Mouse (Mus musculus): ENCODE data around the gene Nfia. TPM values are rescaled to one million over a fixed set of nuclear protein-coding genes. Genes with fewer than 3 reads are reported as not detected.

Gene Nfia
- polyA plus RNA-seq, 1 experiment, result 57.7 TPM

- TF ChIP-seq CTCF (IDR thresholded peaks at IDR 0.05; ENCODE audit: insufficient read depth, low read length) (no peak), POLR2A (IDR thresholded peaks at IDR 0.05; ENCODE audit: borderline replicate concordance, extremely low read depth, low read depth, low read length) (no peak)
- Histone ChIP-seq H3K4me1 (ENCODE audit: control insufficient read depth, insufficient read depth, low read length) (no peaks in the 10 kb centered on the region; the same call in 1 of the 2 replicates), H3K4me3 (replicated peaks; ENCODE audit: extremely low read depth, low read depth, low read length) (no peak overlapping the region)
- no peak for DNase-seq
- 33% methylated on average over 2 of the region's 2 CpGs for WGBS
Observed at GRCm38 (mm10) chr4:98114966-98115365, 342.4 kb downstream of the Nfia start.

- no peak overlapping the region for H3K4me3 ChIP-seq (replicated peaks; ENCODE audit: extremely low read depth, low read depth, low read length)
- H3K4me1 ChIP-seq (ENCODE audit: control insufficient read depth, insufficient read depth, low read length), result no peaks in the 10 kb centered on the region; the same call in 1 of the 2 replicates
- no peak for TF ChIP-seq CTCF (IDR thresholded peaks at IDR 0.05; ENCODE audit: insufficient read depth, low read length)
- 91% methylated on average over 4 of the region's 4 CpGs for WGBS
- DNase-seq, result no peak
Observed at GRCm38 (mm10) chr4:98115401-98115800, 342.9 kb downstream of the Nfia start.

GRCm38 (mm10) chr4:98116046-98116445 lies 343.5 kb downstream of the Nfia start:
- H3K4me3 ChIP-seq (replicated peaks; ENCODE audit: extremely low read depth, low read depth, low read length), result no peak overlapping the region
- no peaks in the 10 kb centered on the region; the same call in 1 of the 2 replicates for H3K4me1 ChIP-seq (ENCODE audit: control insufficient read depth, insufficient read depth, low read length)
- no peak for TF ChIP-seq CTCF (IDR thresholded peaks at IDR 0.05; ENCODE audit: insufficient read depth, low read length)
- no peak for TF ChIP-seq POLR2A (IDR thresholded peaks at IDR 0.05; ENCODE audit: borderline replicate concordance, extremely low read depth, low read depth, low read length)
- DNase-seq, result no peak
- WGBS, result 94% methylated on average over 7 of the region's 7 CpGs

- no peak for DNase-seq
- Histone ChIP-seq H3K4me1 (ENCODE audit: control insufficient read depth, insufficient read depth, low read length) (no peaks in the 10 kb centered on the region; the same call in 1 of the 2 replicates), H3K4me3 (replicated peaks; ENCODE audit: extremely low read depth, low read depth, low read length) (no peak overlapping the region)
- no peak for TF ChIP-seq POLR2A (IDR thresholded peaks at IDR 0.05; ENCODE audit: borderline replicate concordance, extremely low read depth, low read depth, low read length)
- TF ChIP-seq CTCF (IDR thresholded peaks at IDR 0.05; ENCODE audit: insufficient read depth, low read length), result no peak
- WGBS, result 62% methylated on average over 3 of the region's 3 CpGs
Observed at GRCm38 (mm10) chr4:98118126-98118525, 345.6 kb downstream of the Nfia start.

GRCm38 (mm10) chr4:98118761-98119675 lies 346.5 kb downstream of the Nfia start:
- Histone ChIP-seq H3K4me1 (ENCODE audit: control insufficient read depth, insufficient read depth, low read length) (no peaks in the 10 kb centered on the region; the same call in 1 of the 2 replicates), H3K4me3 (replicated peaks; ENCODE audit: extremely low read depth, low read depth, low read length) (no peak overlapping the region)
- no peak for TF ChIP-seq POLR2A (IDR thresholded peaks at IDR 0.05; ENCODE audit: borderline replicate concordance, extremely low read depth, low read depth, low read length)
- no peak for TF ChIP-seq CTCF (IDR thresholded peaks at IDR 0.05; ENCODE audit: insufficient read depth, low read length)
- 68% methylated on average over 10 of the region's 10 CpGs for WGBS
- no peak for DNase-seq

GRCm38 (mm10) chr4:98119949-98120531 lies 347.5 kb downstream of the Nfia start:
- no peak for DNase-seq
- H3K4me3 ChIP-seq (replicated peaks; ENCODE audit: extremely low read depth, low read depth, low read length), result no peak overlapping the region
- TF ChIP-seq POLR2A (IDR thresholded peaks at IDR 0.05; ENCODE audit: borderline replicate concordance, extremely low read depth, low read depth, low read length) (no peak), CTCF (IDR thresholded peaks at IDR 0.05; ENCODE audit: insufficient read depth, low read length) (no peak)
- WGBS, result 66% methylated on average over 3 of the region's 3 CpGs
- no peaks in the 10 kb centered on the region; the same call in 1 of the 2 replicates for H3K4me1 ChIP-seq (ENCODE audit: control insufficient read depth, insufficient read depth, low read length)

GRCm38 (mm10) chr4:98120706-98121340 lies 348.3 kb downstream of the Nfia start:
- TF ChIP-seq CTCF (IDR thresholded peaks at IDR 0.05; ENCODE audit: insufficient read depth, low read length), result no peak
- TF ChIP-seq POLR2A (IDR thresholded peaks at IDR 0.05; ENCODE audit: borderline replicate concordance, extremely low read depth, low read depth, low read length), result no peak
- Histone ChIP-seq H3K4me1 (ENCODE audit: control insufficient read depth, insufficient read depth, low read length) (no peaks in the 10 kb centered on the region), H3K4me3 (replicated peaks; ENCODE audit: extremely low read depth, low read depth, low read length) (no peak overlapping the region)
- WGBS, result 70% methylated on average over 6 of the region's 6 CpGs
- DNase-seq, result no peak

GRCm38 (mm10) chr4:98126003-98126677 lies 353.6 kb downstream of the Nfia start:
- no peak for DNase-seq
- no peaks in the 10 kb centered on the region for H3K4me1 ChIP-seq (ENCODE audit: control insufficient read depth, insufficient read depth, low read length)
- H3K4me3 ChIP-seq (replicated peaks; ENCODE audit: extremely low read depth, low read depth, low read length), result no peak overlapping the region
- TF ChIP-seq POLR2A (IDR thresholded peaks at IDR 0.05; ENCODE audit: borderline replicate concordance, extremely low read depth, low read depth, low read length) (no peak), CTCF (IDR thresholded peaks at IDR 0.05; ENCODE audit: insufficient read depth, low read length) (no peak)
- WGBS, result 61% methylated on average over 11 of the region's 11 CpGs

- 54% methylated on average over 2 of the region's 2 CpGs for WGBS
- TF ChIP-seq CTCF (IDR thresholded peaks at IDR 0.05; ENCODE audit: insufficient read depth, low read length), result no peak
- no peak for TF ChIP-seq POLR2A (IDR thresholded peaks at IDR 0.05; ENCODE audit: borderline replicate concordance, extremely low read depth, low read depth, low read length)
- Histone ChIP-seq H3K4me1 (ENCODE audit: control insufficient read depth, insufficient read depth, low read length) (no peaks in the 10 kb centered on the region), H3K4me3 (replicated peaks; ENCODE audit: extremely low read depth, low read depth, low read length) (no peak overlapping the region)
- no peak for DNase-seq
Observed at GRCm38 (mm10) chr4:98130798-98131197, 358.3 kb downstream of the Nfia start.

All from lung, adult 2 months (tissue).